Mouse (Mus musculus): Measurements from ENCODE around the gene Olfr91. TPM values are rescaled to one million over a fixed set of nuclear protein-coding genes. Genes with fewer than 3 reads are reported as not detected.

The Olfr91 gene
- polyA plus RNA-seq, 1 experiment, result not detected

GRCm38 (mm10) chr17:37072080-37072729 lies 25.9 kb downstream of the Olfr91 start:
- TF ChIP-seq POLR2A (IDR thresholded peaks at IDR 0.05; ENCODE audit: borderline replicate concordance, insufficient read depth, low read length) (no peak), CTCF (IDR thresholded peaks at IDR 0.05; ENCODE audit: borderline replicate concordance, insufficient read depth, low read depth, low read length) (no peak)
- WGBS, result 52% methylated on average over 12 of the region's 12 CpGs

DNA sequence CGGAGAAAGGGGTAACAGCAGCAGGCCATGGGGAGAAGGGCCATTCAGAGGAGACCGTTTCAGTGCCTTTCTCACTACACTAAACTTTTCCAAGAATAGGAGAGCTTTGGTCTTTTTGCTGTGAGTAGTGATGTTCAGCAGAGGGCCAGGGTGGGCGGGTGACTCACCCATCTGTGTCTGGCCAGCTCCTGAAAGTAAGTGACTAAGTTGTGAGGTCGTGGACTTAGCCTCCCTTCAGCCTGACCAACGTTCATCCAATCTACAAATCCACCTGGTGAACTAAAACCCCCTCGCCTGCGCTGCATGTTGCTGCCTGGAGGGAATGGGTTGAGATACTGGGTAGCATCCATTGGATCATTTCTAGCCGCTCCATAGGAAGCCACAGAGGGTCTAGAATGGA lies 28.0 kb downstream of the Olfr91 start:
- Histone ChIP-seq H3K27ac (ENCODE audit: insufficient read depth, low read length) (no peak overlapping the region), H3K4me3 (replicated peaks; ENCODE audit: insufficient read depth, low read depth, low read length) (no peak overlapping the region), H3K4me1 (ENCODE audit: control insufficient read depth, insufficient read depth, low read length) (no peaks in the 10 kb centered on the region), H3K27me3 (ENCODE audit: control insufficient read depth, insufficient read depth, low read length) (no peaks in the 10 kb centered on the region)
- TF ChIP-seq POLR2A (IDR thresholded peaks at IDR 0.05; ENCODE audit: borderline replicate concordance, insufficient read depth, low read length) (no peak), CTCF (IDR thresholded peaks at IDR 0.05; ENCODE audit: borderline replicate concordance, insufficient read depth, low read depth, low read length) (no peak)
- DNase-seq, result no peak
- WGBS, result 76% methylated on average over 8 of the region's 8 CpGs

More at GRCm38 (mm10) chr17:37072080-37072729, 25.9 kb downstream of the Olfr91 start:
- no peak for DNase-seq
- H3K4me1 ChIP-seq (ENCODE audit: control insufficient read depth, insufficient read depth, low read length), result no peaks in the 10 kb centered on the region
- H3K4me3 ChIP-seq (replicated peaks; ENCODE audit: insufficient read depth, low read depth, low read length), result no peak overlapping the region
- H3K27ac ChIP-seq (ENCODE audit: insufficient read depth, low read length), result no peak overlapping the region
- no peaks in the 10 kb centered on the region for H3K27me3 ChIP-seq (ENCODE audit: control insufficient read depth, insufficient read depth, low read length)

DNA sequence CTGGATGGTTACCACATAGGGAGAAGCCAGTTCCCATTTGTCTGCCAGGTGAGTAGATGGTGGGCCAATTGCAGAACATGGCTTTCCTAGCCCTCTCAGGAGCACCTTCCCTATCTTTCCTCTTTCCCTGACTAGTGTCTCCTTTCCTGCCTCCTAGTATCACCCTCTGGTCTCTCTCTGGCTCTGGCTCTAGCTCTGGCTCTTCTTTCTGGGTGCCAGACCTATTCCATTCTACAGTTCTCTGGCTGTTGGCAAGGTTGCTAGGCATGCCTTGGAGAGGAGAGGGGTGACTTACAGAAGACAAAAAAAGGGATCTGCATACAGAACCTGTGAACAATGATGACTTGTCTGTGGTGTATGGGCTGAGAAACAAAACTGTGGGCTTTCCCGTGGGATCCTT lies 30.2 kb downstream of the Olfr91 start:
- TF ChIP-seq CTCF (IDR thresholded peaks at IDR 0.05; ENCODE audit: borderline replicate concordance, insufficient read depth, low read depth, low read length) (no peak), POLR2A (IDR thresholded peaks at IDR 0.05; ENCODE audit: borderline replicate concordance, insufficient read depth, low read length) (no peak)
- H3K4me1 ChIP-seq (ENCODE audit: control insufficient read depth, insufficient read depth, low read length), result no peaks in the 10 kb centered on the region
- DNase-seq, result no peak
- H3K27ac ChIP-seq (ENCODE audit: insufficient read depth, low read length), result no peak overlapping the region
- 83% methylated on average over 1 of the region's 1 CpGs for WGBS
- H3K4me3 ChIP-seq (replicated peaks; ENCODE audit: insufficient read depth, low read depth, low read length), result no peak overlapping the region
- H3K27me3 ChIP-seq (ENCODE audit: control insufficient read depth, insufficient read depth, low read length), result no peaks in the 10 kb centered on the region

DNA sequence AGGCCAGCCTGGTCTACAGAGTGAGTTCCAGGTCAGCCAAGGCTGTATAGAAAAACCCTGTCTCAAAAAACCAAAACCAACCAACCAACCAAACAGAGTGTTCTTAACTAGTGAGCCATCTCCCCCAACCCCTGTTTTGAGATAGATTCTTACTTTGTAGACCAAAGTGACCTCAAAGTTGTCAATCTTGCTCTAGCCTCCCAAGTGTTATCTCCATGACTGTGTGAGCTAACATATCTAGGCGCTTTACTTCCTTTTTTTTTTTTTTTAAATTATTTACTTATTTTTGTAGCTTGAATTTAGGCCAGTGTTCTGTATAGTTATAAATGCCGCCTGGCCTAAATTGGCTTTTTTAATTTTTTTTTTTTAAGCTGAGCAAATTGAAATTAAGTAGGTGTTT lies 32.1 kb downstream of the Olfr91 start:
- TF ChIP-seq CTCF (IDR thresholded peaks at IDR 0.05; ENCODE audit: borderline replicate concordance, insufficient read depth, low read depth, low read length), result no peak
- TF ChIP-seq POLR2A (IDR thresholded peaks at IDR 0.05; ENCODE audit: borderline replicate concordance, insufficient read depth, low read length), result no peak
- WGBS, result 95% methylated on average over 2 of the region's 2 CpGs
- H3K27me3 ChIP-seq (ENCODE audit: control insufficient read depth, insufficient read depth, low read length), result no peaks in the 10 kb centered on the region
- H3K4me1 ChIP-seq (ENCODE audit: control insufficient read depth, insufficient read depth, low read length), result no peaks in the 10 kb centered on the region; the same call in 1 of the 2 replicates
- H3K27ac ChIP-seq (ENCODE audit: insufficient read depth, low read length), result no peak overlapping the region
- no peak for DNase-seq
- no peak overlapping the region for H3K4me3 ChIP-seq (replicated peaks; ENCODE audit: insufficient read depth, low read depth, low read length)

DNA sequence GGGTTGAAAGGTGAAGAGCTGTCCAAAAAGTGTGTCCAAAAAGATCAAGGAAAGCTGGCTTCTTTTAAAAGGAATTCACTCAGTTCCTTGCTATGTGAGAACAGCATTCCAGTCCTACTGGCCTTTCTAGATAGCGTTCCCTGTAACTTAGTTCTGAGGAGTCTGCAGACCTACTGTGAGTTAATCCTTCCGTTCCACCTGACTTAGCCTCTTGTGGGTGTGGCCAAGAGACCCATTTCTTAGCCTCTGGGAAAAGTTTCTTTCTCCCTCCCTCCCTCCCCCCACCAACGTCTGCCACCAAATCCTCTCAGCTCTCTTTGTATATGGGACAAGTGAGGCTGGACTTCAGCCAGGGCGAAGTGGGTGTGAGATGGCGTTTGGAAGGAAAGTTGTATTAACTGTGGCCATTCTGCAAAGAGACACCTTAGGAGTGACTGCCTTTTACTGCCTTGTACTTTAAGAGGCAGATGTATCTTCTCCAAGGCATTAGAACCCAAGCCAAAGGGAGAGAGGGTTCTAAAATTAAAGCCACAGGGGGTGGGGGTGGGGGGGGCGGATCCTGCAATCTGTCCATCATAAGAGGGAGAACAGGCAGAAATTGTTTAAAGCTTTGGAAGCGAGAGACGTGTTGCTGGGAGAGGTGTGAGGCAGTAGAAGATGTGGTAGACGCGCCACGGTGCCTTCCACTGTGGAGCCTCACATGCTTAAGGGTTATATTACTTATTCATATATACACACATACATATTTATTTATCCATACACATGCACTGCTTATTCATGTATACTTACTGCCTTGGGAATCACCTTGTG lies 34.2 kb downstream of the Olfr91 start:
- no peak for TF ChIP-seq POLR2A (IDR thresholded peaks at IDR 0.05; ENCODE audit: borderline replicate concordance, insufficient read depth, low read length)
- no peak for TF ChIP-seq CTCF (IDR thresholded peaks at IDR 0.05; ENCODE audit: borderline replicate concordance, insufficient read depth, low read depth, low read length)
- 49% methylated on average over 11 of the region's 11 CpGs for WGBS
- Histone ChIP-seq H3K27ac (ENCODE audit: insufficient read depth, low read length) (no peak overlapping the region), H3K4me3 (replicated peaks; ENCODE audit: insufficient read depth, low read depth, low read length) (no peak overlapping the region), H3K4me1 (ENCODE audit: control insufficient read depth, insufficient read depth, low read length) (no peaks in the 10 kb centered on the region; the same call in 1 of the 2 replicates), H3K27me3 (ENCODE audit: control insufficient read depth, insufficient read depth, low read length) (no peaks in the 10 kb centered on the region)
- DNase-seq, result no peak

GRCm38 (mm10) chr17:37063063-37063462 lies 35.0 kb downstream of the Olfr91 start:
- DNase-seq, result no peak
- WGBS, result 62% methylated on average over 10 of the region's 10 CpGs
- H3K4me1 ChIP-seq (ENCODE audit: control insufficient read depth, insufficient read depth, low read length), result no peaks in the 10 kb centered on the region; the same call in 1 of the 2 replicates
- H3K4me3 ChIP-seq (replicated peaks; ENCODE audit: insufficient read depth, low read depth, low read length), result no peak overlapping the region
- no peaks in the 10 kb centered on the region for H3K27me3 ChIP-seq (ENCODE audit: control insufficient read depth, insufficient read depth, low read length)
- H3K27ac ChIP-seq (ENCODE audit: insufficient read depth, low read length), result no peak overlapping the region
- TF ChIP-seq CTCF (IDR thresholded peaks at IDR 0.05; ENCODE audit: borderline replicate concordance, insufficient read depth, low read depth, low read length) (no peak), POLR2A (IDR thresholded peaks at IDR 0.05; ENCODE audit: borderline replicate concordance, insufficient read depth, low read length) (no peak)

DNA sequence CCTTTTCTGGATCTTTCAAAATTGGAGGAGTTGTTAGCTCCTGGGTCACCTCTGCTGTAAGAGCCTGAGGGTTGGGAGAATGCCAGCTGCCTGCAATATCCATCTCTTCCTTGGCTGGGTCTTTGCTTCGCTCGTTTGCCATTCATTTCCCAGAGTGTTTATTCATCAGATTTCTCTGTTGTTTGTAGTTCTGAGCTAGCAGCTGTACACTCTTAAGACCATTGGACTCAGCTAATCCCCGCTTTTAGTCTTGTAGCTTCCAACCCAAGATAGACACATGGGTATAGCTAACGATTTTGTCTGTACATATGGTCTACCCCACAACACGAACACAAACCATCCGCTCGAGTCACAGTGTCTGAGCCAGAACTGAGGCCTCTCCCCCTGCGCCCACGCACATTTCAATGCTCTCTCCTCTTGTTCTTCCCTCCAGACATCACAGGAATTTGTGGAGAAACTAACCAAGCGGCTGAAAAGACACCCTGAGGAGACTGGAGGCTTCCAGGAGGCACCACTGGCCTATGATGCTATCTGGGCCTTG lies 35.9 kb downstream of the Olfr91 start:
- 72% methylated on average over 10 of the region's 10 CpGs for WGBS
- Histone ChIP-seq H3K27ac (ENCODE audit: insufficient read depth, low read length) (no peak overlapping the region), H3K4me1 (ENCODE audit: control insufficient read depth, insufficient read depth, low read length) (no peaks in the 10 kb centered on the region; the same call in 1 of the 2 replicates), H3K27me3 (ENCODE audit: control insufficient read depth, insufficient read depth, low read length) (no peaks in the 10 kb centered on the region), H3K4me3 (replicated peaks; ENCODE audit: insufficient read depth, low read depth, low read length) (no peak overlapping the region)
- TF ChIP-seq POLR2A (IDR thresholded peaks at IDR 0.05; ENCODE audit: borderline replicate concordance, insufficient read depth, low read length) (no peak), CTCF (IDR thresholded peaks at IDR 0.05; ENCODE audit: borderline replicate concordance, insufficient read depth, low read depth, low read length) (no peak)
- DNase-seq, result no peak
